Mouse (Mus musculus): Measurements from ENCODE around the gene Rps8. TPM values are rescaled to one million over a fixed set of nuclear protein-coding genes. Genes with fewer than 3 reads are reported as not detected.

Rps8 gene
- total RNA-seq, 2 experiments from 2014 or later = 590 to 604 TPM

DNA sequence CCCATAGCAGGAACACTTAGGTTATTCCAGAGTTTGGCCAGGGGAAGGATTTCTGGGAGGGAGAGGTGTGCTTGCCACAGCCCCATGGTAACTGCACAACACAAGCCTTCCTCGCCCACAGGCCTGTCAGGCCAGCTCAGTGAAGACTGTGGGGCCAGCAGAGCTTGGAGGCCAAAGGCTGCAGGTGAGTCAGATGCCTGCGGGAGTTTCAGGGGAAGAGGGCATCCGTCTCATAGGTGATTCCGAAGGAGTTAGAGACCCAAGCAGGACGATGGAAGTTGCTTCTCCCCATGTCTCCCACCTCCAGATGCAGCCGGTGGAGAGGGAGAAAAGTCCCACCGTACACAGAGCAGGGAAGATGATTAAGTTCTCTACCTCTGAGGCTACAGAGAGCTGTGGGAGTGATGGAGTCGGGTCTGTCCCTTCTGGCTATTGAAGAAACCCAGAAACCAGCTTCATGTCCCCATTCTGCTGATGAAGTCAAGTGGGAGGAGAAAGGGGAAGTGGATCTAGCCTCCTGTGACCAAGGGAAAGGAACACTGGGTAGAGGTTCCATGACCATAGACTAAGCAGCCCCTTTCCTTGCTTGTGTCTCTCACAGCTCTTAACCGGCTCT is 29.3 kb downstream of the Rps8 start, which contains the start of gene Tctex1d4:
TSS of gene Tctex1d4 (plus strand) at position 120 of the 616 bp plus-strand sequence.
- DNase-seq = no peak
- intact Hi-C loops (cut with DNase I) = loop anchor here (10.0 kb wide), 1 partner anchor 412 kb away; no protein-coding TSS in a partner anchor

DNA sequence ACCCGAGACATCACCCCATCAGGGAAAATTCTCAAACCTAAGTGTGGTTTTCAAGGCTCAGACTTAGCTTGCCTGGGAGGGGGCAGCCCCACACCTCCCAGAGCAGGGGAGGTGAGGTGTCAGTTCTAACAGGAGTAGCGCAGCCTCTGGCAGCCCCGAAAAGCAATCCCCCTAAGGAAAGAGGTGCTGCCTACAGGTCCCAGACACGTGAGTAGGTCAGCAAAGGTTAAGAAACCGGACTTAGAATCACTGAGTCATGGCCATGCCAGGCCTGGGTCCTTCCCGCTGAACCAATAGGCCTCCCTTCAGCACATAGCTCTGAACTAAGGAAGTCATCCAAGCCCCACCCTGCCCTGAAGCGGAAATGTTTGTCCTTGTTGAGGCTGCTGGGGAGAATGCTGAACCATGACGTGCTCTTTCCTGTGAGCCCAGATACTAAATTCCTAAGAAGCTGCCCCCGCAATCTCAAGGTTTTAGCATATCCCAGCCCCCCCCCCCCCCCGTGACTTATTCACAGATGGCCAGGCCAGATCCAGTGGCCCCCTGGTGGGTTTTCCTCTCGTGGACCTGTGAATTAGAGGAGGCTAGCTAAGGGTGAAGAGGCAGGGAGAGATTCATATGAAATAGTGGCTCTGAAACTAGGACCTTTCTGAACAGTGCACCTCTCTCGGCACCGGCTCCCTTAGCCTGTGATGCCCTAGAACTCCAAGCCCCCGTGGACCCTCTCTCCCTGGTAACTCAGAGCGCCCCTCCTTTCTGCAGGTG is 30.0 kb downstream of the Rps8 start:
- DNase-seq = peak; percentile 77 to 79
- intact Hi-C loops (cut with DNase I) = loop anchor here (10.0 kb wide), 1 partner anchor 411 kb away; no protein-coding TSS in a partner anchor

DNA sequence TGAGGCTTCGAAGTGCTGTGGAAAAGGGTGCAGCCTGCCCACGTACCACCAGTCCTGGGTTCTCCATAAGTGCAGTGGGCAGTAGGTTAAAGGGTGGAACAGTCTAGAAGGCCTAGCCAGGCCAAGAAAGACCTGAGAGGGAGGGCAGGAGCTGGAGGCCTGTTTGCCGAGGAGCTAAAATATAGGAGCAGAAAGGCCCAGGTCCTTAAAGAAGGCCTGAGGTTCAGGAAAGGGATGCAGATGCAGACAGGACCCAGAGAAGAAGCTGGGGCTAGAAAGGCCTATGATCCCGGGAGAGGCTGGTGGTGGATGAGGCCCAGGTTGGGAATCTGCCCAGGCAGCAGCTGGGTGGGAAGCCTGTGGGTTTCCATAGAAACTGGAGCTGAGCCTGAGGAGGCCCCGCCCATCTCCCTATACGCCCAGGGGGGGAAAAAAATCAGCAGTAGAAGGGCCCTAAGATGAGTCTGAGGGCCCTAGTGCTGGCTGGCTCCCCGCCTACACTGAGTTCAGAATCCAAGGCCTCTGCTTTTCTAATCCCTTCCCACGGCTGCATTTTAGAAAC is 30.6 kb downstream of the Rps8 start, which contains the start of gene Btbd19:
TSS of gene Btbd19 (minus strand) at position 378 of the 562 bp plus-strand sequence.
- peak; percentile 83 to 87 for DNase-seq
- intact Hi-C loops (cut with DNase I) = loop anchor here (10.0 kb wide), 1 partner anchor 411 kb away; no protein-coding TSS in a partner anchor

- intact Hi-C loops (cut with DNase I) = loop anchor here (5.0 to 10.0 kb wide), 2 partner anchors 122 to 410 kb away; no protein-coding TSS in a partner anchor
- DNase-seq = peak; percentile 53 to 60
Measured at GRCm38 (mm10) chr4:117124518-117125347, 31.3 kb downstream of the Rps8 start.

- intact Hi-C loops (cut with DNase I) = loop anchor here (5.0 to 10.0 kb wide), 2 partner anchors 122 to 409 kb away; no protein-coding TSS in a partner anchor
- no peak for DNase-seq
Measured at GRCm38 (mm10) chr4:117124218-117124517, 31.9 kb downstream of the Rps8 start.

DNA sequence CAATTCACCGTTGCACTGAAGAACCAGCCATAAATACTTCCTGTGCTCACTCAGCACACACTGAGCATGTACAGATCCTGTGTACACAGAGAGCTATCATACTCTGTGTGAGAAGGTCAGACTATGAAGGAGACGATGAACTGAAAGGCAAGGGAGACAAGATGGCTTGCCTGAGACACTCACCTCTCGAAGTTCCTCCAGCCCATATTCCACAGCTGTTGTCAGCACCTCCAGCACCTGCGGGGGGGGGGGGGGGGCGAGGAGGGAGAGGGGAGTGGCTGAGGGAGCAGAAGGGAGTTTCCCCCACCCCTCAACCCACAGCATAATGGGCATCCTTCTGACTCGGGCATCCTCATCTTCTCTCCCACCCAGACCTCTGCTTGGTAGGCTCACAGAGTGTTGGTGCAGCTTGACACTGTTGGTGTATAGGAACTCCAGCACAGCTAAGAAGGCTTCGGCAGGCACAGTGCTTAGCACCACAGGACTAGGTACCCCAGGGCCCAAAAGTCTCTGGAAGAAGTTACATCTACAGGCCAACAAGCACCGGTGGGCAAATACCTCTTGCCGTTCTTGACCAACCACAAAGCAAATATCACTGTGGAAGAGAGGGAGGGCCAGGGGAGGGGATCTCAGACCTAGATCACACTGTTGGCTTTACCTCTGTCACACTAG is 32.4 kb downstream of the Rps8 start:
- intact Hi-C loops (cut with DNase I) = loop anchor here (5.0 to 10.0 kb wide), 2 partner anchors 121 to 409 kb away; no protein-coding TSS in a partner anchor
- DNase-seq = no peak

DNA sequence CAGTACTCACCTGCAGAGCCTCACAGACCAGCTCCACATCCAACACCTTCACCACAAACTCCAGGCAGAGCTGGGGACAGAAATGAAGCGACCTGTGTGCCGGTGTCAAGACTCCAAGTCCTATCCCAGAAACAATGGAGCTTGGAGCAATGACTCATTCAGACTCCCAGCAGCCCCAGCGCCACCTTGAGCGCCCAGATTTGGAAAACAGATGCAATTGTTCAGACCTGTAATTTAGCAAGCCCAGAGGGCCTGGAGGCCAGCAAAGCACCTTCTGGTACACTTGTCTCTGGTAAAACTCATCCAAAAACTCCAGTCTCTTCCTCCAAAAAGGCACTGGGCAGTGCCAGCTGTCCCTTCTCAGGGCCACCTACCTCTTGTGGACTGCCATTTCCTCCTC is 33.8 kb downstream of the Rps8 start:
- DNase-seq = no peak
- intact Hi-C loops (cut with DNase I) = loop anchor here (5.0 to 10.0 kb wide), 2 partner anchors 120 to 407 kb away; no protein-coding TSS in a partner anchor

GRCm38 (mm10) chr4:117120445-117121414 is 35.3 kb downstream of the Rps8 start:
- intact Hi-C loops (cut with DNase I) = loop anchor here (2.0 to 10.0 kb wide), 4 partner anchors 20 to 406 kb away; no protein-coding TSS in a partner anchor

DNA sequence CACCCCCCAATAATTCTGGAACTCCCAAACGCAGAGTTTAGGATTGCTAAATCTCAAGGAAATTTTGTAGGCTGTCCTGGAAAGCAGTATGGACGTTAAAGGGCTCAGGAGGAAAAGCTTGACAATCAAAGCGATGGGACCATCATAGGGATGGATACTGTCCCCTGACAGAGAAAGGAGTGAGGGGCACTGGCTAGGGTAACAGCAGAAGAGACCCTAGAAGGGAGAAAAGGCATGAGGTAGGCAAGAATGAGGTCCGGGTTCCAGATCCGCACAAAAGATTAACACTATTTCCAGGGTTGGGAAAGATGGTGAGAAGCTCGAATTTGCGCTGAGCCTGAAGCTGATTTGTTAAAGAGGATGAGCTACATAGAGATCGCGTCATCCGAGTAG is 36.0 kb downstream of the Rps8 start:
- DNase-seq = no peak
- intact Hi-C loops (cut with DNase I) = loop anchor here (2.0 to 10.0 kb wide), 4 partner anchors 19 to 405 kb away; no protein-coding TSS in a partner anchor

More at GRCm38 (mm10) chr4:117120445-117121414, 35.3 kb downstream of the Rps8 start:
- DNase-seq = peak; percentile 92 to 93

- intact Hi-C loops (cut with DNase I) = loop anchor here (2.0 to 10.0 kb wide), 4 partner anchors 19 to 405 kb away; no protein-coding TSS in a partner anchor
- no peak for DNase-seq
Measured at GRCm38 (mm10) chr4:117119636-117120035, 36.4 kb downstream of the Rps8 start.

GRCm38 (mm10) chr4:117117931-117118330 is 38.1 kb downstream of the Rps8 start:
- no peak for DNase-seq
- intact Hi-C loops (cut with DNase I) = no loop called here

DNA sequence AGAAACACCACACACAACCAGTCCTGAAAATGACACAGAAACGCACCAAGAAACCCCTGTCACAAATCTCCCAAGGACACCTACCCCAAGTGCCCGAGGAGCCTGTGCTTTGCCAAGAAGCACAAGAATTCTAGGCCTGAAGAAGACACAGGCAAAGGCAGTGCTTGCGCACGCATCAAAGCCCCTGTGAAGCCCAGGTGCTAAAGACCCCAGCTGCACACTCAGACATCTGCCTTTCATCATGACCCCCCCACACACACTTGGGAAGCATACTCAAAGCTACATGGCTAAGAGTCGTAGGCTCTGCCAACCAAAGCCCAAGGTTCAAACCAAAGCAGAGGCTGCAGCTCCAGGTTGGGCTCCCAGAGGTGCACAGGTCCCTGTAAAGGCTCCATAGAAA is 40.5 kb downstream of the Rps8 start:
- intact Hi-C loops (cut with DNase I) = no loop called here

DNA sequence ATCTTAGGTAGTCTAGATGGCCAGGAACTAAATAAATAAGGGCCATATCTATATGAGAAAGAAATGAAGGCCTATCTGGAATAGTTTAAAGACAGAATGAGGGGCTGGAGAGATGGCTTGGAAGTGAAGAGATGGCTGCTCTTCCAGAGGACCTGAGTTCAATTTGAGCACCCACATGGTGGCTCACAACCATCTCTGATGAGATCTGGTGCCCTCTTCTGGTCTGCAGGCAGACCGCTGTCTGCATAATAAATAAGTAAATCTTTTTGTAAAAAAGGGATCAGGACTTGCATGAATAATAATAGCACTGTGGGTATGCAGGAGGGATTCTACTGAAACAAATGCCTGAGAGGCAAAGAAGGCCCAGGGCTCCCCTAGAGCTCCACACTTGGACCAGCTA is 42.8 kb downstream of the Rps8 start:
- intact Hi-C loops (cut with DNase I) = no loop called here
- DNase-seq = no peak

More for the DNA sequence above, 40.5 kb downstream of the Rps8 start:
- DNase-seq = no peak

DNA sequence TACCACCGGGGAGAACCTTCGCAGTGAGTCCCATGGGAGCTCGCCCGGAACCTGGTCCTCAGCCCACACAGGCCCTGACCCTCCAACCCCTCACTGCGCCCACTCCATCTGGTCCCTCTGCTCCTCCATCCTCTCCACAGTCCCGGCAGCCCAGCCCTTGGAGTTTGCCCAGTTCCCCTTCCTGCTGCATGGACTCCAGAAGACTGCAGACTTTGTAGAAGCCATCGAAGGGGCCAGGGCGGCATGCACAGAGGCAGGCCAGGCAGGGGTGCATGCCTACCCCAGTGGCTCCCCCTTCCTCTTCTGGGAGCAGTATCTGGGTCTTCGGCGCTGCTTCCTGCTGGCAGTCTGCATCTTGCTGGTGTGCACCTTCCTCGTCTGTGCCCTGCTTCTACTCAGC is 45.1 kb downstream of the Rps8 start:
- intact Hi-C loops (cut with DNase I) = no loop called here

GRCm38 (mm10) chr4:117110249-117110648 is 45.8 kb downstream of the Rps8 start:
- DNase-seq = no peak
- intact Hi-C loops (cut with DNase I) = no loop called here

More for the DNA sequence above, 45.1 kb downstream of the Rps8 start:
- no peak for DNase-seq

DNA sequence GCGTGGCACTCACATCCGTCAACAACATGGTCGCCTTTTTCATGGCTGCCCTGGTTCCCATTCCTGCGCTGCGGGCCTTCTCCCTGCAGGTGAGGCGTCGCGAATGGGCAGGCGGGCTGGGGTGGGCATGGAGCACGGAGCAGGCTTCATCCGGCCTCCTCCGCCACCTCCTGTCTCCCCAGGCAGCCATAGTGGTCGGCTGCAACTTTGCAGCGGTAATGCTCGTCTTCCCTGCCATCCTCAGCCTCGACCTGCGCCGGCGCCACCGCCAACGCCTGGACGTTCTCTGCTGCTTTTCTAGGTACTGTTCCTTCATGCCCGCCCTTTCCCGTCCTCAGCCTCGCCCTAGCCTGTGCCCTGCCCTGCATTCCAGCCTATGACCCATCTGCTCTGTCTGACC is 46.7 kb downstream of the Rps8 start:
- DNase-seq = no peak
- intact Hi-C loops (cut with DNase I) = no loop called here

DNA sequence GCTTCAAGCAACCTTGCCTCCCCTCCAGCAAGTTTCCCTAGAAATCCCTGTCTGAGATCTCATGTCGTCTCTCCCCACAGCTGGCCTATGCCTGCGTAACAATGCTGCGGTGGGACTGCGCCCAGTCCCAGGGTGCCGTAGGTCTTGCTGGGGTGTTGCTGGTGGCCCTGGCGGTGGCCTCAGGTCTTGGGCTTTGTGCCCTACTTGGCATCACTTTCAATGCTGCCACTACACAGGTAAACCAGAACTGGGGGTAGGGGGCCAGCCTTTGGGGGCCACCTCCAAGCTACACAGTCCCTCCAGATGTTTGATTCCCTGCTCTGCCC is 47.6 kb downstream of the Rps8 start:
- intact Hi-C loops (cut with DNase I) = no loop called here
- no peak for DNase-seq

- intact Hi-C loops (cut with DNase I) = no loop called here
- no peak for DNase-seq
Measured at GRCm38 (mm10) chr4:117107813-117108523, 48.1 kb downstream of the Rps8 start.

All from heart, postnatal 14 days (tissue).